Comparison of ENCODE assay signal across 23 mouse cellular contexts in the genomic region with DNA sequence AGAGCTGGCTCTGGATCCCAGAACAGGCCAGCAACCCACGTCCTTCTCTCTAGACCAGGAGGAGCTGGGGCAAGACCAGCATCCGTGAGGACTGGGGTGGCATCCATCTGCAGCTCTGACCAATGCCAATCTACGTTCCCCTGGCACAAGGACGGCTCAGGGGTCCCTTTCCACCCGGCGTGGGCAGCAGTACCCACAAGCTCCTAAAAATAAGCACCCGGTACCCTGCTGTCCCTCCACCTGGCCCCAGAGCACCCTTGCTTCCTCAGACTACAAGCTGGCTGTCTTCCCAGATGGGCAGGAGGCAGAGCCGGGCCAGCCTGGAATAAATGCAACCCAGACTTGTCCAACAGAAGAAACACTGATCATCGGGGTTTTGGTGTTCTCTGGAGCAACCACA. TPM values are rescaled to one million over a fixed set of nuclear protein-coding genes. Genes with fewer than 3 reads are reported as not detected.
A peak's percentile ranks its signal among the peaks of the same experiment; 100 is the strongest.
DNase-seq lines count a peak whose midpoint lies in the region; ATAC-seq and TF ChIP-seq lines count a peak whose summit lies in the region.
"Had no signal": no experiment of that assay in that cellular context is flagged by ENCODE, and none has a peak within 500 bp of the region (broad histone marks: within the 10 kb centered on the region; RNA-seq: fewer than 3 reads in every experiment).

No protein-coding gene starts in this region.

- H3K4me3 ChIP-seq in forebrain, postnatal 0 days (ENCODE audit: low read depth, low read length) = no peak overlapping the region
- H3K4me3 ChIP-seq in forebrain, embryonic 10.5 days = no peak overlapping the region
- no peak overlapping the region for H3K4me3 ChIP-seq in hindbrain, embryonic 14.5 days (replicated peaks; ENCODE audit: low read length)
- no peak overlapping the region for H3K4me3 ChIP-seq in hindbrain, embryonic 12.5 days
- no peak overlapping the region for H3K4me3 ChIP-seq in kidney, embryonic 14.5 days (ENCODE audit: low read length)
- H3K4me3 ChIP-seq: erythroblast, embryonic 14.5 days; limb, embryonic 13.5 days; neural tube, embryonic 12.5 days had no signal

- no peaks in the 10 kb centered on the region for H3K9me3 ChIP-seq in forebrain, postnatal 0 days (ENCODE audit: low read length)
- H3K9me3 ChIP-seq in forebrain, embryonic 10.5 days = no peaks in the 10 kb centered on the region
- no peaks in the 10 kb centered on the region for H3K9me3 ChIP-seq in hindbrain, embryonic 14.5 days (ENCODE audit: control insufficient read depth, low read length)
- no peaks in the 10 kb centered on the region for H3K9me3 ChIP-seq in hindbrain, embryonic 12.5 days (replicated peaks)
- no peaks in the 10 kb centered on the region for H3K9me3 ChIP-seq in kidney, embryonic 14.5 days (ENCODE audit: control insufficient read depth, low read length)
- H3K9me3 ChIP-seq: limb, embryonic 13.5 days; neural tube, embryonic 12.5 days had no signal

- no peaks in the 10 kb centered on the region for H3K27me3 ChIP-seq in forebrain, postnatal 0 days (ENCODE audit: insufficient read depth, low read length)
- H3K27me3 ChIP-seq in forebrain, embryonic 10.5 days (ENCODE audit: poor library complexity, severe bottlenecking) = peaks cover 32% of the 10 kb centered on the region
- H3K27me3 ChIP-seq in hindbrain, embryonic 14.5 days (ENCODE audit: control insufficient read depth, insufficient read depth, low read length) = no peaks in the 10 kb centered on the region
- no peaks in the 10 kb centered on the region for H3K27me3 ChIP-seq in hindbrain, embryonic 12.5 days
- H3K27me3 ChIP-seq in kidney, embryonic 14.5 days (ENCODE audit: control insufficient read depth, insufficient read depth, low read length) = no peaks in the 10 kb centered on the region
- H3K27me3 ChIP-seq: limb, embryonic 13.5 days; neural tube, embryonic 12.5 days had no signal

- no peak overlapping the region for H3K27ac ChIP-seq in forebrain, postnatal 0 days (ENCODE audit: low read depth, low read length)
- no peak overlapping the region for H3K27ac ChIP-seq in forebrain, embryonic 10.5 days
- H3K27ac ChIP-seq in hindbrain, embryonic 14.5 days = 0 out of 2 replicates have a peak overlapping the region, but pooled peaks have one; percentile 5
- H3K27ac ChIP-seq in hindbrain, embryonic 12.5 days = no peak overlapping the region
- H3K27ac ChIP-seq in kidney, embryonic 14.5 days (ENCODE audit: low read depth, low read length) = no peak overlapping the region
- H3K27ac ChIP-seq: kidney, postnatal 0 days; limb, embryonic 13.5 days; liver, embryonic 14.5 days; neural tube, embryonic 12.5 days; stomach, postnatal 0 days had no signal

- ATAC-seq in forebrain, postnatal 0 days = no peak
- no peak for ATAC-seq in hindbrain, embryonic 14.5 days (ENCODE audit: low FRiP score)
- ATAC-seq in hindbrain, embryonic 12.5 days (ENCODE audit: low FRiP score) = no peak
- ATAC-seq in kidney, embryonic 14.5 days (ENCODE audit: low FRiP score, low TSS enrichment) = no peak
- ATAC-seq: CD4-positive, CD25-positive, alpha-beta regulatory T cell, adult 4 months; forebrain, embryonic 16.5 days; intestine, embryonic 16.5 days had no signal

- H3K9ac ChIP-seq in forebrain, postnatal 0 days = 0 out of 2 replicates have a peak overlapping the region, but pooled peaks have one; percentile 22
- H3K9ac ChIP-seq in hindbrain, embryonic 14.5 days = no peak overlapping the region
- H3K9ac ChIP-seq in hindbrain, embryonic 12.5 days = no peak overlapping the region
- no peak overlapping the region for H3K9ac ChIP-seq in kidney, embryonic 14.5 days (ENCODE audit: low read depth, low read length)
- H3K9ac ChIP-seq: limb, embryonic 13.5 days; liver, embryonic 14.5 days; neural tube, embryonic 12.5 days had no signal

- H3K4me1 ChIP-seq in forebrain, postnatal 0 days (ENCODE audit: insufficient read depth) = no peaks in the 10 kb centered on the region
- H3K4me1 ChIP-seq in forebrain, embryonic 10.5 days = peaks cover 24% of the 10 kb centered on the region
- peaks cover 24% of the 10 kb centered on the region for H3K4me1 ChIP-seq in hindbrain, embryonic 14.5 days (replicated peaks; ENCODE audit: control insufficient read depth, insufficient read depth, low read length)
- H3K4me1 ChIP-seq in hindbrain, embryonic 12.5 days = peaks cover 23% of the 10 kb centered on the region
- no peaks in the 10 kb centered on the region for H3K4me1 ChIP-seq in kidney, embryonic 14.5 days (ENCODE audit: control insufficient read depth, insufficient read depth, low read length)
- H3K4me1 ChIP-seq: limb, embryonic 13.5 days had no signal

- no peak overlapping the region for H3K4me2 ChIP-seq in forebrain, postnatal 0 days (ENCODE audit: low read depth)
- no peak overlapping the region for H3K4me2 ChIP-seq in hindbrain, embryonic 14.5 days (replicated peaks)
- H3K4me2 ChIP-seq in hindbrain, embryonic 12.5 days (replicated peaks) = no peak overlapping the region
- H3K4me2 ChIP-seq in kidney, embryonic 14.5 days (replicated peaks; ENCODE audit: low read depth, low read length) = no peak overlapping the region
- H3K4me2 ChIP-seq: limb, embryonic 13.5 days; neural tube, embryonic 12.5 days had no signal

- no peak for DNase-seq in forebrain, postnatal 0 days
- DNase-seq in forebrain, embryonic 10.5 days (ENCODE audit: extremely low spot score, low spot score) = no peak
- DNase-seq in hindbrain, embryonic 14.5 days (ENCODE audit: low spot score) = no peak
- peak; percentile 96 for DNase-seq in cerebellum, adult 11 months
- DNase-seq in cerebellum, postnatal 14 days = peak; percentile 93 to 97
- DNase-seq in spleen, adult 18-20 months = no peak
- DNase-seq: lung, postnatal 10 days; right cerebral cortex, postnatal 14 days; thymus, postnatal 14 days had no signal

- H3K36me3 ChIP-seq in forebrain, postnatal 0 days (ENCODE audit: insufficient read depth) = no peaks in the 10 kb centered on the region
- H3K36me3 ChIP-seq in forebrain, embryonic 10.5 days (replicated peaks) = no peaks in the 10 kb centered on the region
- no peaks in the 10 kb centered on the region for H3K36me3 ChIP-seq in hindbrain, embryonic 14.5 days (replicated peaks; ENCODE audit: control insufficient read depth, insufficient read depth)
- H3K36me3 ChIP-seq in hindbrain, embryonic 12.5 days = no peaks in the 10 kb centered on the region
- no peaks in the 10 kb centered on the region for H3K36me3 ChIP-seq in kidney, embryonic 14.5 days (ENCODE audit: control insufficient read depth, insufficient read depth, low read length)
- H3K36me3 ChIP-seq: G1E; limb, embryonic 13.5 days had no signal

- 63% methylated on average over 9 of the region's 9 CpGs for WGBS in forebrain, postnatal 0 days
- 89% methylated on average over 9 of the region's 9 CpGs for WGBS in forebrain, embryonic 10.5 days
- WGBS in hindbrain, embryonic 14.5 days = 84% methylated on average over 9 of the region's 9 CpGs
- 86% methylated on average over 9 of the region's 9 CpGs for WGBS in hindbrain, embryonic 12.5 days
- WGBS in kidney, embryonic 14.5 days = 91% methylated on average over 9 of the region's 9 CpGs

- TF ChIP-seq CTCF in forebrain, postnatal 0 days (IDR thresholded peaks at IDR 0.05; ENCODE audit: low read depth) = no peak

RNA-seq across cellular contexts. Expression of a gene that starts 28.3 kb away (rescaled TPM):
- total RNA-seq in forebrain, postnatal 0 days (2014; rRNA removed) = 37.3 and 43.7 TPM in 2 replicates
- polyA plus RNA-seq in forebrain, postnatal 0 days (2015; fragmentation: Nextera tagmentation; extraction: Ambion mirVana) = 72.7 and 82.3 TPM in 2 replicates
- polyA plus RNA-seq in forebrain, embryonic 10.5 days (2016; fragmentation: Nextera tagmentation; extraction: Ambion mirVana) = 2.0 and 2.6 TPM in 2 replicates
- 64.7 and 69.3 TPM in 2 replicates for polyA plus RNA-seq in hindbrain, embryonic 14.5 days (2014; fragmentation: Nextera tagmentation; extraction: Ambion mirVana)
- polyA plus RNA-seq in hindbrain, embryonic 12.5 days (2016; fragmentation: Nextera tagmentation; extraction: Ambion mirVana) = 26.5 and 33.6 TPM in 2 replicates
- 0.37 and 0.50 TPM in 2 replicates for polyA plus RNA-seq in kidney, embryonic 14.5 days (2014; fragmentation: Nextera tagmentation; extraction: Ambion mirVana)
- total RNA-seq: granulocyte monocyte progenitor cell, adult 5-6 weeks; megakaryocyte, adult 5-6 weeks had no signal
- polyA plus RNA-seq: CD4-positive, CD25-positive, alpha-beta regulatory T cell, adult 4 months; G1E had no signal

Comparison
In these comparisons a context has a peak if more than half of its experiments do, and no peak if none do; other contexts are left out.
1. DNase-seq: peak in cerebellum, adult 11 months (single experiment) and cerebellum, postnatal 14 days (2 of 2); none in forebrain, postnatal 0 days (single experiment), forebrain, embryonic 10.5 days (single experiment), hindbrain, embryonic 14.5 days (single experiment) and spleen, adult 18-20 months (0 of 2).